Mouse (Mus musculus): ENCODE measurements at regions not wholly inside any gene's neighbourhood (a gene's known extent, or its start where the extent isn't known, plus 50 kb on each side); places are given as distances from the start of the nearest gene placed in this dataset.

DNA sequence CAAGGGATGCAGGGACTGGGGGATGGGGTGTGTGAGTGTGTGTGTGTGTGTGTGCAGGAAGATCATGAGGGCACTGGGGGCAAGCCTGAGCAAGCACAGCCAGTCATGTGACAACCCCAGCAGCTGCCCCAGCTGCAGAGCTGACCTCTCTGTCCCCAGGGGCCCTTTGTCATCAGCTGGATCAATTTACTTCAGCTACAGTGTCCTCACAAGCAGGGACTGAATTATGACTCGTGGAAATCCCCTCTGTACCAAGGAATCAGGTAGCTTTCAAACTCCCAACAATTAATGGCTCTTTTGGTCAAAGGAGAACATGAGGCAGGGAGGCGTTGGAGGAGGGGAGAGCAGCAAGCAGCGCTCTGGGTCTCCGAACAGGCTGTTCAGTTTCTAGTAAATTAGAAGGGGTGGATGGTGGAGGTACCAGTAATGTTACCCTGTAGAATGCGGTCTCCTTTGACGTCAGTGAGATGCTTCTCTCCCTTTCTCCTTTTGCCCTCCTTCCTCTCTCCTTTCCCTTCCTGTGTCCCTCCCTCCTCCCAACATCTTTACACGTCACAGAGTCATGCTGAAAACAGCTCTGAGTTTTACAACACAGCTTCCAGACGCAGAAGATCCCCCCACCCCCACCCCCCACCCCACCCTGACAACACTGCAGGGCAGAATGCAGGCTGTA, 106.5 kb downstream of the Tomm20 start (continued):
- TF ChIP-seq MYC (IDR thresholded peaks at IDR 0.05; ENCODE audit: low read depth, low read length) (peak; percentile 73; the same call in 1 of the 2 replicates), TBP (conservative IDR thresholded peaks at IDR 0.05; ENCODE audit: low read depth, low read length) (0 out of 2 replicates have a peak, but pooled peaks have one; percentile 21), CTCF (conservative IDR thresholded peaks at IDR 0.05 in 1 of 2, IDR thresholded peaks at IDR 0.05 in 1 of 2; ENCODE audit: low read depth in 2 of 2, low read length in 2 of 2) (no peak), ZNF384 (IDR thresholded peaks at IDR 0.05; ENCODE audit: low read depth, low read length) (0 out of 2 replicates have a peak, but pooled peaks have one; percentile 5), EP300 (IDR thresholded peaks at IDR 0.05; ENCODE audit: low read length) (peak; percentile 96), SIN3A (IDR thresholded peaks at IDR 0.05; ENCODE audit: low read length) (0 out of 2 replicates have a peak, but pooled peaks have one; percentile 50)

DNA sequence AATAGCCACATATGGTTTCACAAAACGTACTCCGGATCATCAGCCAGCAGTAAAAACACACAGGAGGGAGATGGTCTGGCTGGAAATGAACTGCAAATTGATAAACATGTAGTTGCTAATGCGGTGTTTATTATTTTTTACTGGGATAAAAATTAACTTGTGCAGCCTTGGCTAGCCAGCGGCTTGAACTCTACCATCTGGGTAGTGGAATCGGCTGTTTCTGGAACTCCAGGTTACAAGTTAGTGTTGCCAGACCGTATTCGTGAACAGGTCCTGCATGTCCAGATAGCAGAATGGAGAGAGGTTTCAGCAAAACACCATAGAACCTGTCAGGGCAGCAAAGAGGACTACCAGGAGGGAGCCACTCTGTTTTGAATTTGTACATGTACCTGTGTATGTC, 107.4 kb downstream of the Tomm20 start:
- H3K9me3 ChIP-seq (replicated peaks; ENCODE audit: low read length): no peaks in the 10 kb centered on the region
- H3K27ac ChIP-seq (ENCODE audit: insufficient read depth, low read depth): peak overlapping the region; percentile 59
- H3K4me1 ChIP-seq (ENCODE audit: control insufficient read depth in 1 of 2, insufficient read depth in 2 of 2): peaks cover 34 to 94% of the 10 kb centered on the region in 2 experiments
- no peak for DNase-seq (ENCODE audit: extremely low read depth)
- in situ Hi-C loops (cut with MboI; ENCODE audit: low pct_ligation_motif_present, low pct_unique_long_range_greater_than_20kb, low sequenced_read_pairs): no loop called here
- TF ChIP-seq ZMIZ1 (IDR thresholded peaks at IDR 0.05; ENCODE audit: low read depth, low read length): no peak
- TF ChIP-seq JUN (IDR thresholded peaks at IDR 0.05; ENCODE audit: insufficient read depth, low read depth, low read length): no peak
- no peak for TF ChIP-seq MEF2A (IDR thresholded peaks at IDR 0.05; ENCODE audit: borderline replicate concordance, low read depth, low read length)
- no peak for TF ChIP-seq IRF4 (IDR thresholded peaks at IDR 0.05; ENCODE audit: low read depth, low read length)
- TF ChIP-seq POLR2A (IDR thresholded peaks at IDR 0.05; ENCODE audit: low read depth, low read length): no peak
- TF ChIP-seq BHLHE40 (IDR thresholded peaks at IDR 0.05; ENCODE audit: low read depth, low read length): no peak
- no peak for TF ChIP-seq SIN3A (IDR thresholded peaks at IDR 0.05; ENCODE audit: low read length)
- no peak for TF ChIP-seq GABPA (IDR thresholded peaks at IDR 0.05; ENCODE audit: insufficient replicate concordance, low read depth, low read length)
- no peak for TF ChIP-seq ELF1 (IDR thresholded peaks at IDR 0.05; ENCODE audit: low read depth, low read length)
- no peak for TF ChIP-seq RAD21 (IDR thresholded peaks at IDR 0.05; ENCODE audit: low read depth, low read length)
- TF ChIP-seq ZKSCAN1 (IDR thresholded peaks at IDR 0.05; ENCODE audit: borderline replicate concordance, low read depth, low read length): no peak
- TF ChIP-seq JUND (conservative IDR thresholded peaks at IDR 0.05; ENCODE audit: low read depth, low read length): no peak
- no peak for TF ChIP-seq CHD2 (IDR thresholded peaks at IDR 0.05; ENCODE audit: low read length)
- TF ChIP-seq ZC3H11A (IDR thresholded peaks at IDR 0.05; ENCODE audit: low read depth, low read length): no peak
- TF ChIP-seq MAFK (IDR thresholded peaks at IDR 0.05; ENCODE audit: insufficient replicate concordance, low read length): no peak
- no peak for TF ChIP-seq HCFC1 (IDR thresholded peaks at IDR 0.05; ENCODE audit: low read depth, low read length)
- TF ChIP-seq MXI1 (IDR thresholded peaks at IDR 0.05; ENCODE audit: low read depth, low read length): no peak
- no peak for TF ChIP-seq ETS1 (conservative IDR thresholded peaks at IDR 0.05; ENCODE audit: low read depth, low read length)
- TF ChIP-seq PAX5 (IDR thresholded peaks at IDR 0.05; ENCODE audit: low read length): no peak
- dilution Hi-C loops (cut with MboI; ENCODE audit: extremely low pct_ligation_motif_present, extremely low pct_unique_long_range_greater_than_20kb, low sequenced_read_pairs): no loop called here
- no peaks in the 10 kb centered on the region for H3K27me3 ChIP-seq (replicated peaks)
- H3K36me3 ChIP-seq (replicated peaks in 1 of 2; ENCODE audit: control insufficient read depth in 1 of 2, insufficient read depth in 1 of 2, low read length in 1 of 2): peaks cover 0 to 31% of the 10 kb centered on the region in 2 experiments
- H3K4me3 ChIP-seq (replicated peaks in 1 of 3; ENCODE audit: low read depth in 2 of 3, low read length in 2 of 3, poor library complexity in 1 of 3): peak overlapping the region in 1 of 3 experiments; percentile 13
- no peak overlapping the region for H3K9ac ChIP-seq (ENCODE audit: insufficient read depth, low read depth)
- no peaks in the 10 kb centered on the region for H3K79me2 ChIP-seq (replicated peaks; ENCODE audit: control insufficient read depth, extremely low read depth, insufficient read depth, poor library complexity, severe bottlenecking)
- H3K4me2 ChIP-seq (ENCODE audit: insufficient read depth, low read depth, poor library complexity, severe bottlenecking): no peak overlapping the region
